Mouse (Mus musculus) liver, embryonic 16.5 days (tissue): ENCODE results near the gene Atp5f1. TPM values are rescaled to one million over a fixed set of nuclear protein-coding genes. Genes with fewer than 3 reads are reported as not detected.
A peak's percentile ranks its signal among the peaks of the same experiment; 100 is the strongest.

Experiments used
- ATAC-seq: fragments of 200-750 bp; cut with Nextera tagmentation; 2 replicates; pipeline ENCODE4 v1.8.0; 2017; ENCODE audit warnings: low read depth, mild to moderate bottlenecking, moderate number of reproducible peaks, moderate library complexity
- H3K27ac ChIP-seq: fragments of 300-500 bp; sonication (generic); 2 replicates; pipeline ENCODE4 v1.5.1; 2014; ENCODE audit warnings: mild to moderate bottlenecking, low read length
- H3K27me3 ChIP-seq: fragments of 300-500 bp; sonication (generic); 2 replicates; pipeline ENCODE4 v1.6.1; 2014; ENCODE audit warnings: low read depth, low read length, mixed read lengths; ENCODE audit not compliant: control insufficient read depth, insufficient read depth
- H3K36me3 ChIP-seq: fragments of 300-500 bp; sonication (generic); 2 replicates; pipeline ENCODE4 v1.6.1; 2014; ENCODE audit warnings: mild to moderate bottlenecking; ENCODE audit not compliant: control insufficient read depth, insufficient read depth
- H3K4me1 ChIP-seq: fragments of 300-500 bp; sonication (generic); 2 replicates; pipeline ENCODE4 v1.6.1; 2014; ENCODE audit warnings: low read depth, low read length, mixed read lengths; ENCODE audit not compliant: control insufficient read depth
- H3K4me2 ChIP-seq: fragments of 300-500 bp; sonication (generic); 2 replicates; pipeline ENCODE4 v1.6.1; 2014; ENCODE audit warnings: low read depth, low read length, mixed read lengths
- H3K4me3 ChIP-seq: fragments of 300-500 bp; sonication (generic); 2 replicates; pipeline ENCODE4 v1.5.1; 2014; ENCODE audit warnings: low read depth, mild to moderate bottlenecking, low read length
- H3K9ac ChIP-seq: fragments of 300-500 bp; sonication (generic); 2 replicates; pipeline ENCODE4 v1.6.1; 2014; ENCODE audit warnings: low read depth, low read length
- H3K9me3 ChIP-seq: fragments of 300-500 bp; sonication (generic); replicated peaks from 2 replicates; pipeline ENCODE4 v1.6.1; 2016; ENCODE audit warnings: low read length; ENCODE audit not compliant: control insufficient read depth
- WGBS: fragments of 180-500 bp; shearing (Covaris S2); extraction: QIAGEN DNeasy Blood & Tissue Kit; methylation state at CpG from one replicate; pipeline ENCODE4 v1.1.7; 2014; ENCODE audit not compliant: insufficient replicate concordance; 5-methylcytosine and 5-hydroxymethylcytosine counted together
- polyA plus RNA-seq: library from polyadenylated mRNA; unstranded; fragments of >200 nt; fragmentation: Nextera tagmentation; extraction: Ambion mirVana; gene quantifications from 2 replicates; pipeline ENCODE4 v1.2.1, GENCODE M21; 2015

Gene Atp5f1
- polyA plus RNA-seq, 1 experiment from 2014 or later, result 287 TPM

DNA sequence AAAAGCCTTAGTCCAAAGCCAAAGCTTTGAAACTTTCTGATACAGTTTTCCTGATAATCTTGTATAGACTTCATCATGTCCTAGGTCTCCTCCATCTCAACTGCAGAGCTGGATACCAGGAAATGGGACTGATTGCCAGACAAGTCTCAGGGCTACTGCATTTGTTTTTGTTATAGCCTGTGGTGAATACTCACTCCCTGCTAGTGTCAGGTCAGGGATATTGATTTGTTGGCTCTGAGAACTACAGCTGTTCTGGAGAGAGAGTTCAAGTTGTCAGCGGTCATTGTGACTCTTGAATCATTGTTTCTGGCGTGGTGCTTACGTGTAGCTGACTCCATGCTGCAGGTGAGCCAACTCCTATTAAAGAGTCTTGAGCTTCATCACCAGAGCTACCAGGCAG, 13.5 kb upstream of the Atp5f1 start, which contains the start of gene Ovgp1:
Gene Ovgp1 (plus strand): TSS at position 301 of the 400 bp plus-strand sequence.
- no peaks in the 10 kb centered on the region for H3K9me3 ChIP-seq
- H3K9ac ChIP-seq, result no peak within 1 kb of the TSS
- no peaks in the 10 kb centered on the region for H3K4me1 ChIP-seq
- no peaks in the 10 kb centered on the region for H3K27me3 ChIP-seq
- H3K36me3 ChIP-seq, result peaks cover 5% of the 10 kb centered on the region
- 61% methylated on average over 3 of the region's 3 CpGs for WGBS
- no peak within 1 kb of the TSS for H3K4me3 ChIP-seq
- no peak for ATAC-seq
- no peak within 1 kb of the TSS for H3K27ac ChIP-seq
- no peak within 1 kb of the TSS for H3K4me2 ChIP-seq

DNA sequence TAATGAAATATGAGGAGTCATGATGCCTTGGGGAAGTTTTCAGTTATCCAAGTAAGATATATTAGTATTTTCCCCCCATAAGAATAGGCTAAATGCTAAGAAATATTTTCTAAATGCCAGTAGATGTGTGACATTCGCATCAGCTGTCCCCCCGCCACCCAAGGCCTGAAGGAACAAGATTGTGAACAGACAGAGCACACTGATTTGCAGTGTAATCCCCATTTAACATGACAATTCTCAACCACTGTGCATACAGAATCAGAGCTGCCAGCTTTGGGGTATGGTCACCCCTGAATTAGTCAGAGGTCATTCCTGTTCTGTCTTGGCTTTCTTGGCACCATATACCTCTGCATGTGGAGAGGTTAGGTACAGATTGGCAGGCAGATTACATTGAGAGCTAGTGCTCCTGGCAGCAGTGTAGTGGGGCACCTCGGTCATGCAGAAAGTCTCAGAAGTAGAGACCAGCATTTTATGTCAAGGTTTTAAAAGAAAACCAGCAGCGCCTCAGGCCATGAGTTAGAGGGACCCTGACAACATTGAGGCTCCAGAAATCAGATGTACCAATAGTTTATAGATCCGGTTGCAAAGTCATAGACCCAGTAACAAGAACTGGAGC, 12.0 kb upstream of the Atp5f1 start:
- H3K4me3 ChIP-seq, result no peak overlapping the region
- H3K4me2 ChIP-seq, result no peak overlapping the region
- no peaks in the 10 kb centered on the region for H3K9me3 ChIP-seq
- WGBS, result 70% methylated on average over 5 of the region's 5 CpGs
- H3K27ac ChIP-seq, result no peak overlapping the region
- no peaks in the 10 kb centered on the region for H3K4me1 ChIP-seq
- no peak for ATAC-seq
- H3K9ac ChIP-seq, result no peak overlapping the region
- peaks cover 12% of the 10 kb centered on the region for H3K36me3 ChIP-seq
- H3K27me3 ChIP-seq, result no peaks in the 10 kb centered on the region

DNA sequence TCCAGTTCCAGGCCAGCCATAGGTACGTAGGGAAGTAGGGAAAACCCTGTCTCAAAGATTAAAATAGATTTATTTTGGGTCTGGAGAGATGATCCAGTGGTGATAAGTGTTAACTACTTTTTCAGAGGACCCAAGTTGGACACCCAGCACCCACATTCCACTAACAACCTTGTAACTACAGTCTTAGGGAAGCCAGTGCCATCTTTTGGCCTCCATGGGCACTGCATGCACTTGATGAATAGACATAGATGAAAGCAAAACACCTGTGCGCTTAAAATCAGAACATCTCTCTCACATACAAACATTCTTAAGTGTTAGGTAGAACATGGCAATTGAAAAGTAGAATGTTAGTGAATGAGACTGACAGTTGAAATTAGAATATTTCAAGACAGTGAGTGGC, 801 bp upstream of the Atp5f1 start:
- Histone ChIP-seq H3K4me3 (no peak overlapping the region), H3K4me1 (peaks cover 16% of the 10 kb centered on the region), H3K27ac (no peak overlapping the region), H3K4me2 (no peak overlapping the region), H3K27me3 (no peaks in the 10 kb centered on the region), H3K9ac (no peak overlapping the region), H3K9me3 (no peaks in the 10 kb centered on the region), H3K36me3 (peaks cover 31% of the 10 kb centered on the region)
- WGBS, result 90% methylated on average over 2 of the region's 2 CpGs
- no peak for ATAC-seq

GRCm38 (mm10) chr3:105959585-105959984, 314 bp downstream of the Atp5f1 start:
- under 1% methylated on average over 26 of the region's 26 CpGs for WGBS

GRCm38 (mm10) chr3:105958974-105959580, 822 bp downstream of the Atp5f1 start, which contains the start of gene Wdr77:
Wdr77 (plus strand) TSS chr3:105959369.
- Histone ChIP-seq H3K4me2 (peak within 1 kb of the TSS; percentile 92), H3K4me1 (peaks cover 16% of the 10 kb centered on the region), H3K9me3 (no peaks in the 10 kb centered on the region), H3K9ac (peak within 1 kb of the TSS; percentile 94), H3K36me3 (peaks cover 30% of the 10 kb centered on the region), H3K27me3 (no peaks in the 10 kb centered on the region), H3K27ac (peak within 1 kb of the TSS; percentile 93), H3K4me3 (peak within 1 kb of the TSS; percentile 94)
- under 1% methylated on average over 52 of the region's 52 CpGs for WGBS
- peak; percentile 94 for ATAC-seq

More at GRCm38 (mm10) chr3:105959585-105959984, 314 bp downstream of the Atp5f1 start:
- Histone ChIP-seq H3K9me3 (no peaks in the 10 kb centered on the region), H3K27ac (peak overlapping the region; percentile 66), H3K36me3 (peaks cover 29% of the 10 kb centered on the region), H3K4me2 (peak overlapping the region; percentile 92), H3K4me1 (peaks cover 16% of the 10 kb centered on the region), H3K4me3 (peak overlapping the region; percentile 94), H3K27me3 (no peaks in the 10 kb centered on the region), H3K9ac (peak overlapping the region; percentile 82)
- ATAC-seq, result peak; percentile 22

GRCm38 (mm10) chr3:105958204-105958603, 1.7 kb downstream of the Atp5f1 start:
- peak overlapping the region; percentile 94 for H3K4me3 ChIP-seq
- peak overlapping the region; percentile 93 for H3K27ac ChIP-seq
- no peaks in the 10 kb centered on the region for H3K9me3 ChIP-seq
- 29% methylated on average over 5 of the region's 5 CpGs for WGBS
- peaks cover 31% of the 10 kb centered on the region for H3K36me3 ChIP-seq
- peak overlapping the region; percentile 94 for H3K9ac ChIP-seq
- peaks cover 16% of the 10 kb centered on the region for H3K4me1 ChIP-seq
- H3K27me3 ChIP-seq, result no peaks in the 10 kb centered on the region
- peak overlapping the region; percentile 77 for H3K4me2 ChIP-seq
- no peak for ATAC-seq

GRCm38 (mm10) chr3:105957235-105957634, 2.7 kb downstream of the Atp5f1 start:
- no peak overlapping the region for H3K27ac ChIP-seq
- H3K36me3 ChIP-seq, result peaks cover 34% of the 10 kb centered on the region
- no peaks in the 10 kb centered on the region for H3K9me3 ChIP-seq
- H3K9ac ChIP-seq, result no peak overlapping the region
- no peak overlapping the region for H3K4me3 ChIP-seq
- no peak for ATAC-seq
- H3K4me2 ChIP-seq, result peak overlapping the region; percentile 77; the same call in 1 of the 2 replicates
- H3K27me3 ChIP-seq, result no peaks in the 10 kb centered on the region
- H3K4me1 ChIP-seq, result peaks cover 16% of the 10 kb centered on the region
- WGBS, result 76% methylated on average over 1 of the region's 1 CpGs

- ATAC-seq, result no peak
- Histone ChIP-seq H3K4me3 (no peak overlapping the region), H3K9me3 (no peaks in the 10 kb centered on the region), H3K27ac (no peak overlapping the region), H3K4me1 (no peaks in the 10 kb centered on the region; the same call in 1 of the 2 replicates), H3K9ac (no peak overlapping the region), H3K27me3 (no peaks in the 10 kb centered on the region), H3K4me2 (no peak overlapping the region), H3K36me3 (peaks cover 60% of the 10 kb centered on the region)
- 87% methylated on average over 7 of the region's 7 CpGs for WGBS
Measured at GRCm38 (mm10) chr3:105951348-105951747, 8.6 kb downstream of the Atp5f1 start.

DNA sequence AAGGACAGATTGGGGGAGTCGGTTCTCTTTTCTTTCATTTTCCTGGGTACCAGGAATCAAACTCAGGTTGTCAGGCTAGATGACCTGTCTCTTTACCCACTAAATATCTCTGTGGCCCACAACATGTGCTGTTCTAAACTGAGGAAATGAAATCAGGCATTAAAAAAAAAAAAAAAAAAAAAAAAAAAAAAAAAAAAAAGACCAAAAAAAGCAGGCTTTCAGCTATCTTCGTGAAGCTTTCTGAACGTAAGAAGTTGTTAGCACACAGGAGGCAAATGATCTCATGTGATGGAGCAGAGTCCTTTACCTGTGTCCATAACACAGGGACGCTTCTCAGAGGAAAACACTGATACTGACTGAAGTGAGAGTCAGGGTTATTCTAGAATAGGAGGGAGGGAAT, 23.8 kb downstream of the Atp5f1 start:
- ATAC-seq, result no peak

More for the DNA sequence above, 23.8 kb downstream of the Atp5f1 start:
- WGBS, result 71% methylated on average over 4 of the region's 4 CpGs
- Histone ChIP-seq H3K36me3 (peaks cover 5% of the 10 kb centered on the region), H3K4me3 (no peak overlapping the region), H3K27me3 (no peaks in the 10 kb centered on the region), H3K4me2 (no peak overlapping the region), H3K9me3 (no peaks in the 10 kb centered on the region), H3K27ac (no peak overlapping the region), H3K4me1 (no peaks in the 10 kb centered on the region), H3K9ac (no peak overlapping the region)
